Comparison of ENCODE assay signal across 8 mouse cellular contexts in genomic region chr9:96669877-96670276, GRCm38 (mm10). TPM values are rescaled to one million over a fixed set of nuclear protein-coding genes. Genes with fewer than 3 reads are reported as not detected.
DNase-seq lines count a peak whose midpoint lies in the region; ATAC-seq and TF ChIP-seq lines count a peak whose summit lies in the region.

No protein-coding gene starts in this region.

- no peak overlapping the region for H3K9ac ChIP-seq in lung, postnatal 0 days (replicated peaks; ENCODE audit: low read depth)

- TF ChIP-seq EP300 in lung, postnatal 0 days (IDR thresholded peaks at IDR 0.05): no peak

- H3K36me3 ChIP-seq in hindbrain, embryonic 10.5 days: no peaks in the 10 kb centered on the region
- no peaks in the 10 kb centered on the region for H3K36me3 ChIP-seq in lung, postnatal 0 days (ENCODE audit: insufficient read depth, low read length)

- TF ChIP-seq CTCF in lung, postnatal 0 days (IDR thresholded peaks at IDR 0.05): peak; percentile 95

- no peaks in the 10 kb centered on the region for H3K27me3 ChIP-seq in hindbrain, embryonic 10.5 days (ENCODE audit: insufficient read depth, poor library complexity, severe bottlenecking)
- no peaks in the 10 kb centered on the region for H3K27me3 ChIP-seq in lung, postnatal 0 days (replicated peaks; ENCODE audit: insufficient read depth, low read length)

- ATAC-seq in frontal cortex, adult (ENCODE audit: low TSS enrichment): peak; percentile 98
- ATAC-seq in lung, postnatal 0 days: peak; percentile 100

- peak overlapping the region; percentile 52 for H3K4me2 ChIP-seq in lung, postnatal 0 days (replicated peaks; ENCODE audit: low read depth, low read length)

- DNase-seq in MN1 (ENCODE audit: low spot score): peak; percentile 97
- peak; percentile 98 for DNase-seq in cerebellum, adult 9-10 months
- DNase-seq in hindbrain, embryonic 10.5 days (ENCODE audit: low spot score): peak; percentile 95
- peak; percentile 98 for DNase-seq in layer of hippocampus, adult 9-11 months
- DNase-seq in lung, postnatal 0 days (ENCODE audit: low spot score): peak; percentile 98
- DNase-seq in ovary, postnatal 14 days (ENCODE audit: low spot score): peak; percentile 89
- DNase-seq in thymus, postnatal 14 days: peak; percentile 96

- peak overlapping the region; percentile 89 for H3K27ac ChIP-seq in hindbrain, embryonic 10.5 days
- H3K27ac ChIP-seq in lung, postnatal 0 days (ENCODE audit: low read length): no peak overlapping the region

- H3K4me1 ChIP-seq in hindbrain, embryonic 10.5 days (replicated peaks): peaks cover 4% of the 10 kb centered on the region; the same call in 1 of the 2 replicates
- no peaks in the 10 kb centered on the region for H3K4me1 ChIP-seq in lung, postnatal 0 days (ENCODE audit: insufficient read depth, low read depth, low read length)

- 6% methylated on average over 15 of the region's 15 CpGs for WGBS in hindbrain, embryonic 10.5 days
- WGBS in lung, postnatal 0 days: under 1% methylated on average over 15 of the region's 15 CpGs

- H3K4me3 ChIP-seq in hindbrain, embryonic 10.5 days: peak overlapping the region; percentile 47
- H3K4me3 ChIP-seq in lung, postnatal 0 days (ENCODE audit: low read depth, low read length): peak overlapping the region; percentile 22; the same call in 1 of the 2 replicates

- H3K9me3 ChIP-seq in hindbrain, embryonic 10.5 days: no peaks in the 10 kb centered on the region
- no peaks in the 10 kb centered on the region for H3K9me3 ChIP-seq in lung, postnatal 0 days (ENCODE audit: low read length)

RNA-seq across cellular contexts. Expression of gene Rasa2, which starts 38.5 kb away (rescaled TPM):
- 12.3 and 14.9 TPM in 2 replicates for polyA plus RNA-seq in hindbrain, embryonic 10.5 days (2016; fragmentation: Nextera tagmentation; extraction: Ambion mirVana)
- polyA plus RNA-seq in lung, postnatal 0 days (2015; fragmentation: Nextera tagmentation; extraction: Ambion mirVana): 12.3 and 15.6 TPM in 2 replicates
